ENCODE assay signal across 8 mouse cellular contexts in the genomic region with DNA sequence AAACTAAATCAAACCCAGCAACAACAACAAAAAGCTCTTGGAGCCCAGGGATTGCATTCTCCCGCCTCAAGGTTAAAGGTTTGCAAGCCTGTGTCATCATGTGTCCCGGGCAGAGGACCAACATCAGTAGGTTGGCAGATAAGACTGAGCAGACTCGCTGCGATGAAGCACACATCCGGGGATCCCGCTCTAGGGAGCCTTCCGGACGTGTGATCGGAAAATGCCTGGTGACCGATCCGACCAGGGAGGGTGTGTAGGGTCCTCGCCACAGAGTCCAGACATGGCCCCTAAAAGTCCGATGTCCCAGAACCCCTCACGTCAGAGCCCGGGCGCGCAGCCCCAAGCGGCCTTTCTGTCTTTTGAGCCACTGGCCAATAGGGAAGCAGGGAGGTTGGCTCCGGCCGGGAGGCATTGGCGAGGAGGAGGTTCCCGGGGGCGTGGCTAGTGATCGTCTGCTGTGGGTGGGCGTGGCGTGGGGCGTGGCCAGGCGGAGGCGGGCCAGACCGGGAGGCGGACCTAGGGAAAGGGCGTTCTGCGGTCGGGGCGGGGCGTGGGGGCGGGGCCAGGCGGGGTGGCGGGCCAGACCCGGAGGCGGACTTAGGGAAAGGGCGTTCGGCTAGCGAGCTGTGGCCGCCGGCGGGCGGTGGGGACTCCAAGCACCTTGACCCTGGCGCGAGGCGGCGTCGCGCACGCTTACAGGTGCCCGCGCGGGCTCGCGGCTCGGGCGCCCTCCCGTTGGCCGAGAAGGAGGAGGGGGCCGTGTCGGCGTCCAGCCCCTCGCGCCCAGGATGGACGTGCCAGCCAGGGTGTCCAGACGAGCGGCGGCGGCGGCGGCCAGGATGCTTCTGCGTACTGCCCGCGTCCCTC. TPM values are rescaled to one million over a fixed set of nuclear protein-coding genes. Genes with fewer than 3 reads are reported as not detected.
DNase-seq lines count a peak whose midpoint lies in the region; ATAC-seq and TF ChIP-seq lines count a peak whose summit lies in the region.

A gene (plus strand): TSS at position 582 of the 867 bp plus-strand sequence.

- H3K27ac ChIP-seq in ES-E14 (ENCODE audit: insufficient read depth, low read depth, low read length, poor library complexity, severe bottlenecking) = peak within 1 kb of the TSS; percentile 31; the same call in 1 of the 2 replicates
- H3K27ac ChIP-seq in forebrain, embryonic 15.5 days (replicated peaks) = peak within 1 kb of the TSS; percentile 76

- peak; percentile 97 for ATAC-seq in forebrain, embryonic 15.5 days (replicated peaks)
- ATAC-seq in neutrophil, adult 5-6 weeks (ENCODE audit: extremely low read depth, insufficient number of reproducible peaks, low FRiP score, poor library complexity, severe bottlenecking) = peak; percentile 97

- in situ Hi-C loops in ES-E14 (cut with MboI; ENCODE audit: low sequenced_read_pairs in 2 of 2, unreplicated experiment in 2 of 2) = no loop called here

- intact Hi-C loops in heart, postnatal 25 days (cut with DNase I) = no loop called here

- WGBS in forebrain, embryonic 15.5 days = under 1% methylated on average over 53 of the region's 79 CpGs
- WGBS in lung, adult 2 months = under 1% methylated on average over 73 of the region's 79 CpGs

- TF ChIP-seq CTCF in lung, adult 2 months (IDR thresholded peaks at IDR 0.05; ENCODE audit: insufficient read depth, low read length) = no peak

- H3K4me3 ChIP-seq in ES-E14 (ENCODE audit: insufficient read depth in 1 of 2, low read depth in 1 of 2, low read length in 2 of 2, poor library complexity in 1 of 2, severe bottlenecking in 1 of 2) = peak within 1 kb of the TSS; percentile 89 to 94
- peak within 1 kb of the TSS; percentile 85 for H3K4me3 ChIP-seq in forebrain, embryonic 15.5 days
- H3K4me3 ChIP-seq in lung, adult 2 months (replicated peaks; ENCODE audit: extremely low read depth, low read depth, low read length) = peak within 1 kb of the TSS; percentile 85

- H3K36me3 ChIP-seq in ES-E14 (ENCODE audit: control insufficient read depth, insufficient read depth, low read length, poor library complexity, severe bottlenecking) = no peaks in the 10 kb centered on the region
- H3K36me3 ChIP-seq in forebrain, embryonic 15.5 days = no peaks in the 10 kb centered on the region

- H3K27me3 ChIP-seq in forebrain, embryonic 15.5 days = 0 out of 2 replicates have a peak, but pooled peaks cover 2% of the 10 kb centered on the region

- H3K4me2 ChIP-seq in forebrain, embryonic 15.5 days (replicated peaks) = peak within 1 kb of the TSS; percentile 80

- peak; percentile 93 for DNase-seq in ES-E14 (ENCODE audit: low read depth, low spot score)
- DNase-seq in cerebellum, adult 11-12 months = peak; percentile 98
- DNase-seq in heart, postnatal 25 days (ENCODE audit: low spot score) = peak; percentile 95
- peak; percentile 95 to 98 for DNase-seq in layer of hippocampus, adult 18-20 months (ENCODE audit: low spot score in 2 of 2)
- peak; percentile 96 for DNase-seq in lung, adult 2 months
- peak; percentile 92 to 93 for DNase-seq in thymus, adult 18-20 months

- peaks cover 0 to 4% of the 10 kb centered on the region in 2 experiments; a peak in 2 of 4 replicates for H3K4me1 ChIP-seq in ES-E14 (ENCODE audit: control insufficient read depth in 2 of 2, insufficient read depth in 2 of 2, low read length in 2 of 2, poor library complexity in 1 of 2)
- H3K4me1 ChIP-seq in forebrain, embryonic 15.5 days = peaks cover 22% of the 10 kb centered on the region
- peaks cover 9% of the 10 kb centered on the region; the same call in 1 of the 2 replicates for H3K4me1 ChIP-seq in lung, adult 2 months (ENCODE audit: control insufficient read depth, insufficient read depth, low read length)

- TF ChIP-seq POLR2A in lung, adult 2 months (IDR thresholded peaks at IDR 0.05; ENCODE audit: borderline replicate concordance, extremely low read depth, low read depth, low read length) = peak; percentile 87; the same call in 1 of the 2 replicates

- H3K9ac ChIP-seq in ES-E14 (ENCODE audit: insufficient read depth, low read depth, low read length, poor library complexity, severe bottlenecking) = peak within 1 kb of the TSS; percentile 93
- peak within 1 kb of the TSS; percentile 66 for H3K9ac ChIP-seq in forebrain, embryonic 15.5 days (replicated peaks)

- no peaks in the 10 kb centered on the region for H3K9me3 ChIP-seq in ES-E14 (ENCODE audit: control insufficient read depth, insufficient read depth, low read depth, low read length)
- no peaks in the 10 kb centered on the region for H3K9me3 ChIP-seq in forebrain, embryonic 15.5 days

TF ChIP-seq in ES-E14, 5 proteins besides CTCF, POLR2A, EP300 and RAD21:
- TF ChIP-seq MAFK (IDR thresholded peaks at IDR 0.05; ENCODE audit: insufficient read depth, low read depth, low read length) (no peak), CHD2 (IDR thresholded peaks at IDR 0.05; ENCODE audit: low read depth, low read length) (no peak), HCFC1 (IDR thresholded peaks at IDR 0.05; ENCODE audit: borderline replicate concordance, insufficient read depth, low read length) (no peak), ZC3H11A (IDR thresholded peaks at IDR 0.05; ENCODE audit: borderline replicate concordance, low read depth, low read length) (no peak), ZNF384 (IDR thresholded peaks at IDR 0.05; ENCODE audit: low read depth, low read length) (no peak)

RNA-seq across cellular contexts. Expression of the gene that starts here (rescaled TPM):
- total RNA-seq in ES-E14 (2012; rRNA removed) = 93.3 and 151 TPM in 2 replicates
- 6.9 and 7.2 TPM in 2 replicates for polyA plus RNA-seq in forebrain, embryonic 15.5 days (2015; fragmentation: Nextera tagmentation; extraction: Ambion mirVana)
- 1 to 10 TPM; 7.0 to 7.2 TPM for total RNA-seq in heart, postnatal 25 days (2021)
- total RNA-seq in layer of hippocampus, adult 18-20 months (2021) = 10 to 100 TPM; 12.6 to 14.8 TPM
- 5.7 and 8.4 TPM in 2 replicates for polyA plus RNA-seq in lung, adult 2 months (2012; rRNA removed)
- total RNA-seq in neutrophil, adult 5-6 weeks (2017) = 3.7 and 8.1 TPM in 2 replicates

Comparison
In these comparisons a context has a peak if more than half of its experiments do, and no peak if none do; other contexts are left out.
1. Peak in every context shown above with its lines: DNase-seq, ATAC-seq, H3K4me3 ChIP-seq and H3K27ac ChIP-seq.